Mouse (Mus musculus) induced T-regulatory cell, adult 2 months (primary cell): Measurements from ENCODE around the gene Cnn2.
A peak's percentile ranks its signal among the peaks of the same experiment; 100 is the strongest.

Experiments used
- DNase-seq: peaks from one replicate; pipeline ENCODE4 v3.0.0-alpha.2; 2012; ENCODE audit warnings: low read depth

Gene Cnn2

DNA sequence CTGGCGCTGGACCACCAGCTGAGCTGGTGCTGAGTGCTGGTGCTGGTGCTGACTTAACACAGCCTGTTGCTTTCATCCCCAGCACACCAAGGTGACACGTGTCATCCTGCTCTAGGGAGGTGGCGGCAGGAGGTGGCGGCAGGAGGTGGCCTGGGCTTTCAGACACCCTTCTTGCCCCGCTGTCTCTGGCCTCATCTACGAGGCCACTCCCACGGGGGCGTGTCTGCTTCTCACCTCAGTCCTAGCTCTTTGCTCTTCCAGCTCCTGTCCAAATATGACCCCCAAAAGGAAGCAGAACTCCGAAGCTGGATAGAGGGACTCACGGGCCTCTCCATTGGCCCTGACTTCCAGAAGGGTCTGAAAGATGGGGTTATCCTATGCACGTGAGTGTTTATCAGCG, 2.7 kb downstream of the Cnn2 start:
- no peak for DNase-seq

DNA sequence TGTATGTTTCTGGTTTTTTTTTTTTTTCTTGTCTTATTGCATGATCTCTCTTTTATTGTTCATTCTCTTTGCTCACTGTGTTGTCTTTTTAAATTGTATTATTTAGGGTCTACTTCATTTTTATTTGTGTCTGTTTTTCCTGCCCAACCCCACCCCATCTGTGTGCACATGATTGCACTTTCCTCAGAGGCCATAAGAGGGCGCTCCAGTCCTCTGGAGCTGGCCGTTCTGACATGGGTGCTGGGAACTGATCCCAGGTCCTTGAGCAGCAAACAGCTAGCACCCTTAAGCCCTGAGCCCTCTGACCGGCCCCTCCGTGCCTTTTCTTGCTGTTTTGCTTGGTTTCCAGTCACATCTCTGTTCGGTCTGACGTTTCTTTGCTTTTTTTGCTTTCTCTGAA, 3.2 kb downstream of the Cnn2 start:
- peak; percentile 47 for DNase-seq

DNA sequence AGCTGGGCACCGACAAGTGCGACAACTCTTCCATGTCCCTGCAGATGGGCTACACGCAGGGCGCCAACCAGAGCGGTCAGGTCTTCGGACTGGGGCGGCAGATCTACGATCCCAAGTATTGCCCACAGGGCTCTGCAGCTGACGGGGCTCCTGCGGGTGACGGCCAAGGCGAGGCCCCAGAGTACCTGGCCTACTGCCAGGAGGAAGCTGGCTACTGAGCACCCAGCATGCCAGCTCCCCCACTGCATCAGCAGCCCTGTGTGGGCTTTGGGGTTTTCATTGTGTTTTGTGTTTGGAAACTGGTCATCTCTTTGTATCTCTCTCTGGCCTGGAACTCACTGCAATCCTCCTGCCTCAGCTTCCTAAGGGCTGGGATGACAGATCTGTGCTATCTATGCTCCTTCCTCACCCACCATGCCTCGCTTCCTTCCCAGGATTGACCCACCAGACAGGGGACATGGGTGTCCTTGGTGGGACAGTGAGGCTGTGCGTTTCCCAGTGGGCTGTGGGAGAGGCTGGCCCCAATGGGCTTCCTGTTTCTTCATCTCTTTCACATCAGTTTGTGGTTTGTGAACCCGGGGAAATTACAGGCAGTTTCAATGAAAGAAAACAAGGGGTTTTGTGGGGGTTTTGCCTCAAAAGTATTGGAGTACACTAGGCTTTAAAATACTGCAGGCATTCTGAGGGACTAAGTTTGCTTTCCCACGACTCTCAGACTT, 6.2 kb downstream of the Cnn2 start:
- peak; percentile 72 for DNase-seq

DNA sequence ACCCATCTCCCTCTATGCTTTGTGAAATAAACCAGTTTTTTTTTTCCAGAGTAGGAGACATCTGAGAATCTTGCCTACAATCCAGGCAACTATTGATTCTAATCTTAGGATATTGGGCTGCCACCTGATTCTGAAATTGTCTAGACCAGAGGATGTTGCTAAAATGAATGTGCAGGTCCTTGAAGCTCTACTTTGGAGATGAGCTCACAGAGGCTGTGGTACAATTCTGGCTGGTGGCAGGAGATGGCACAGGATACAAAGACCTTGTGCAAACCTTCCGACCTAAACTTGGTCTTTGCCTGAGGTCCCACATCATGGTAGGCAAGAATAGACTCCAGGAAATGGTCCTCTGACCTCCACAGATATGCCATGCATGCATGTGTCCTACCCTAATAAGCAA, 7.3 kb downstream of the Cnn2 start:
- DNase-seq: peak; percentile 69

DNA sequence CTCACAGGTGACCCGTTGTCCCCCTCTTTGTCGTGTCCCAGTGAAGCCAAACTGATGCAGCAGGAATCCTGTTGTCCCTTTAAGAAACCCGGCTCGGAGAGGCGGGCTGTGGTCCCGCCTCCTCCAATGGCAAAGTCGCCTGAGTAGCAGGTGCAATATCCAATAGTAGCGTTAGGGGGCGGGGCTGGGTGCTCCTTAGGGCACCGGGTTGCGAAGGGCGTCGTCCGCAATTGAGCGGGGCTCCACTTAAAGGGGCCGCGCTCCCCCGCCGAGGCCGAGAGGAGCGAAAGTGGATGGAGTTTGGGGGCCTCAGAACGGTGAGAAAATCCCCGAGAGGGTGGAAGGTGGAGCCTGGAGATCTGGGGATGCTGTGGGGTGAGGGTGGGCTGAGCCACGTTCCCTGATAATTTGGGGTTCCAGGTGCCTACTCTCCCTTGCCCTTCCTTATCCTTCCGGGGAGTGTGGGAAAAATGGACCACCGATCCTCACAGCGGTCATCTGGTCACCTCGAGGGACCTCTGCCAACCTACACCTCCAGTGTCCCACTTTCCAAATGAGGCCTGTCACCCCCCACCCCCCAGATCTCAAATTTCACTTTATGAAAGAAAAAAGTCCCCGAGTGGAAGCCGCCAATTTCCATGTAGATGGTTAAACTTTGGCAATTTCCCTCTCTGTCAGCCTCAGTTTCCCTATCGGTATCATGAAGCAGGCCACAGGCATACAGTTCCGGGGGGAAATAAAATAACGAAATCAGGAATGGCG, 8.1 kb downstream of the Cnn2 start, which contains the start of gene Abca7:
Gene Abca7 (plus strand): TSS at position 223 of the 762 bp plus-strand sequence.
- DNase-seq: peak; percentile 98

DNA sequence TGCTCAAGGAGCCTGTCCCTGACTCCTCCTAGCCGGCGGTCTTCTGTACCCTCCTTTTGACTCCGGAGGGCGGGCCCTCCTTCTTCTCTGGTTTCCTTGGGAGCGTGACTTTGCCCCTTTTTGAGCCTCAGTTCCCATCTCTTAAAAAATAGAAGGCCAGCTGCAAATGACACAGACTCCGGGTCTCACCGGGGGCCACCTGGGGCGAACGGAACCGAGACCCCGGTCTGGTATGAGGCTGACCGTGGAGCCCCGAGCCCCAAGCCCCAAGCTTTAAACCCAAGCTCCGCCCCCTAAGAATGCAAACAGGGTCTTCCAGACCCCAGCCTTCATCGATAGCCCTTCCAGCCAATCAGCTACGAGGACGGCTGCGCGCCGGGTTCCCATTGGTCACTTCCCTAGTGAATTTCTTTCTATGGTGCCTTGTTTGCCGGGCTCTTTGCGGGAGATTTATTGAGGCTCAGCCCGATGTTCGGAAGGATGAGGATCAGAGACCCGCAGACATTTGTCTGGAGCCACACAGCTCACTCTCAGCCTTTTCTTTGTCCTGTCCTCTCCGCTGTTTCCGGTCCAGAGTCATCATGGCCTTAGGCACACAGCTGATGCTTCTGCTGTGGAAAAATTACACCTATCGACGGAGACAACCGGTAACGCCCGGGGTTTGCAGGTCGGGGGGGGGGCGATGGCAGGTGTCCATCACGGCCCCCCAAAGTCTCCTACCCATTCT, 8.8 kb downstream of the Cnn2 start:
- peak; percentile 82 for DNase-seq

DNA sequence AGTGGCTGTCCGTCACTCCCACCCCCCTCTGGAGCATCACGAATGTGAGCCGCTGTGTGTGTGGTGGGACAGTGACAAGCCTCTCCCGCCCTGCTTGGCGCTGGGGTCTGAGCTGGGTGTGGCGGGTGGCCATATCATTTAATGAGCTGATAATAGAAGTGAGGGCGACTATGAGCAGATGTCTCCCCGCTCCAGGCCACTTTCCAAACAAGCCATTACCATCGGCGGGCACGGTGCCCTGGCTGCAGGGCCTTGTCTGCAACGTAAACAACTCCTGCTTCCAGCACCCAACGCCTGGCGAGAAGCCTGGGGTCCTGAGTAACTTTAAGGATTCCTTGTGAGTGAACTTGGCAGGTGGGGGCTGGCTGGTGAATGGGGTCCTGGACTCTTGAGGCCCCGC, 9.4 kb downstream of the Cnn2 start:
- DNase-seq: no peak

DNA sequence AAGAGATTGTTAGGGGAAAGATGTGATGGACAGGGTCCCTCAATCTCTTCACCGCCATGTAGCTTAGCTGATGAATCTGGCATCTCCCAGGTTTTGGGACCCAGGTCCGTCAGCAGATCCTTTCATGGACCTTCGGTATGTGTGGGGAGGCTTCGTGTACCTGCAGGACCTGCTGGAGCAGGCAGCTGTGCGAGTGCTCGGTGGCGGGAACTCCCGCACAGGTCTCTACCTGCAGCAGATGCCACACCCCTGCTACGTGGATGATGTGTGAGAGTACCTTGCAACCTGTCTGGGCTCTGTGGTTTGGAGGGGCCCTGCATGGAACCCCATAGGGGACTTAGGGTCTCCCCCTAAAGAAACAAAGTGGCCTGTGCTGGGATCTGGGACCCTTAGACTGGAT, 13.6 kb downstream of the Cnn2 start:
- no peak for DNase-seq

DNA sequence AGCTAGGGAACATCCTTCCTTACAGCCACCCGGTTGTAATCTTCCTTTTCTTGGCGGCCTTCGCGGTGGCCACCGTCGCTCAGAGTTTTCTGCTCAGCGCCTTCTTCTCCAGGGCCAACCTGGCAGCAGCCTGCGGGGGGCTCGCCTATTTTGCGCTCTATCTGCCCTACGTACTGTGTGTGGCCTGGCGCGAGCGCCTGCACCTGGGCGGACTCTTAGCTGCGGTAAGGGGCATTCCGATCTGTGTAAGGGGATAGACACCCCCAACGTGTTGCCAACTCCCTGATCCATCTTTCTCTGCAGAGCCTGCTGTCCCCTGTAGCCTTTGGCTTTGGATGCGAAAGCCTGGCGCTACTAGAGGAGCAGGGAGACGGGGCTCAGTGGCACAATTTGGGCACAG, 14.4 kb downstream of the Cnn2 start:
- no peak for DNase-seq

DNA sequence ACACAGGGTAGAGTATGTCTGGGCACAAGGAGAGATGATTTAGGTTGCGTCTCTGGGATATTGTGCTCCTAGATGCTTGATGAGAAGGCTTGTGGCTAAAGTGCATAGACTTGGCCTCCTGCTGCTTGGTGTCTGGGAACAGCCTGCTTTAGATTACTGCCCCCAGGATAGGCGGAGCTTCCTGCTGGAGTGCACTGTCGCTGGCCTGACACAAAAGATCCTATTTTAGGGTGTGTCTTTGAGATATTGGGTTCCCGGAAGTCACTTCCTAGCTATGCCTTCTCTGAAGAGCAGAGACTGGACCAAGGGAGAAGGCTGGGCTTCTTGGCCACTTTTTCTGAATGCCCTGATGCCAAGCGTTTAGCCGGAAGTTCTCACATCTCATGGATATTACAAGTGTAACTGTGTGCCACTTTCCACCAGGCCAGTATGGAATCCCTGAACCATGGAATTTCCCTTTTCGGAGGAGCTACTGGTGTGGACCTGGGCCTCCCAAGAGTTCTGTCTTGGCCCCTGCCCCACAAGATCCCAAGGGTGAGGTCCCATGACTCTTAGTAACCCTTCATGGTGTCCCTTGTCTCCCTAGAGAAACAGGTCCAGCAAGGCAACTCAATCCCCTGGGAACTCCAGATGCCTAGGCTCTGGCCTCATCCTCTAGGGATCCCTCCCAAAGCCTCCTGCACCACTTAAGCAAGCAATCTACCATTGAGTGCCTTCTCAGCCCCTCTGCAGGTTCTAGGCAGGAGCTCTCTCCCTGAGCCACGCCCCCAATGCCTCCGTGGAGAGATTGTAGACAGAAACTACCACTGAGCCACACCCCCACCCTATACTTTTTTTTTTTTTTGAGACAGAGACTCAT, 15.2 kb downstream of the Cnn2 start:
- no peak for DNase-seq

DNA sequence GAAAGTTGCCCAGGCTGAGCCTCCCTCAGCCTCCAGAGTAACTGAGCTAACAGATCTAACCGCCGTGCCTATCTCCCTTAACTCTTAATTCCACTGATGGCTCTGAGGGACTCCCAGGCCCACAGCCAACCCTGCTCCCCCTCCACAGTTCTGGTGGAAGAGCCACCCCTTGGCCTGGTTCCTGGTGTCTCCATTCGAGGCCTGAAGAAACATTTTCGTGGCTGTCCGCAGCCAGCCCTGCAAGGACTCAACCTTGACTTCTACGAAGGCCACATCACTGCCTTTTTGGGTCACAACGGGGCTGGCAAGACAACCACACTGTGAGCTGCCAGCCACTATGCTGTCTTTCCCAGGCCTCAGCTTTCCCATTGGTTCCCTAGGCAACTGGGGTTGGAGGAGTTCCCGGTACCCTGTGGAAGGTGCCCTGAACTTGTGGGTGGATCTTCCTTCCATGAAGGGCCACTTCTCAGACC, 15.9 kb downstream of the Cnn2 start:
- DNase-seq: no peak

DNA sequence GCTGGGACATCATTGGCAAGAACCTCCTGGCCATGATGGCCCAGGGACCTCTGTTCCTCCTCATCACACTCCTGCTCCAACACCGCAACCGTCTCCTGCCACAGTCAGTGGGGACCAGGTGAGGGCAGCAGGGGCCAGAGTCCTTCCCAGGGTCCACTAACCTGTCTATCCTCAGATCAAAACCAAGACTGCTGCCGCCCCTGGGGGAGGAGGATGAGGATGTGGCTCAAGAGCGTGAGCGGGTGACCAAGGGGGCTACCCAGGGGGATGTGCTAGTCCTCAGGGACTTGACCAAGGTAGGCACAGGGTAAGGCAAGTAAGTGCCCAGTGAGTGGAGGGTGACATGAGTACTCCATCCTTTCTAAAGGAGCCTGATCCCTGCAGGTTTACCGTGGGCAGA, 23.4 kb downstream of the Cnn2 start:
- no peak for DNase-seq

DNA sequence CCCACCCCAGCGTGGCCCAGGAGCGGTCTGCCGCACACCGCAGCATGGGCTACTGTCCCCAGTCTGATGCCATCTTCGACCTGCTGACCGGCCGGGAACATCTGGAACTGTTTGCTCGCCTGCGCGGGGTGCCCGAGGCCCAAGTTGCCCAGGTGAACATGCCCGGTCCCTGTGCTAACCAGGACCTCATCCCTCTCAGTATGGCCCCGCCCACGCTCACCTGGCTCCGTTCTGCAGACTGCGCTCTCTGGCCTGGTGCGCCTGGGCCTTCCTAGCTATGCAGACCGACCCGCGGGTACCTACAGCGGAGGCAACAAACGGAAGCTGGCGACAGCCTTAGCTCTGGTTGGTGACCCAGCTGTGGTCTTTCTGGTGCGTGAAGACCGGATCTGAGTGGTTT, 25.2 kb downstream of the Cnn2 start:
- no peak for DNase-seq

DNA sequence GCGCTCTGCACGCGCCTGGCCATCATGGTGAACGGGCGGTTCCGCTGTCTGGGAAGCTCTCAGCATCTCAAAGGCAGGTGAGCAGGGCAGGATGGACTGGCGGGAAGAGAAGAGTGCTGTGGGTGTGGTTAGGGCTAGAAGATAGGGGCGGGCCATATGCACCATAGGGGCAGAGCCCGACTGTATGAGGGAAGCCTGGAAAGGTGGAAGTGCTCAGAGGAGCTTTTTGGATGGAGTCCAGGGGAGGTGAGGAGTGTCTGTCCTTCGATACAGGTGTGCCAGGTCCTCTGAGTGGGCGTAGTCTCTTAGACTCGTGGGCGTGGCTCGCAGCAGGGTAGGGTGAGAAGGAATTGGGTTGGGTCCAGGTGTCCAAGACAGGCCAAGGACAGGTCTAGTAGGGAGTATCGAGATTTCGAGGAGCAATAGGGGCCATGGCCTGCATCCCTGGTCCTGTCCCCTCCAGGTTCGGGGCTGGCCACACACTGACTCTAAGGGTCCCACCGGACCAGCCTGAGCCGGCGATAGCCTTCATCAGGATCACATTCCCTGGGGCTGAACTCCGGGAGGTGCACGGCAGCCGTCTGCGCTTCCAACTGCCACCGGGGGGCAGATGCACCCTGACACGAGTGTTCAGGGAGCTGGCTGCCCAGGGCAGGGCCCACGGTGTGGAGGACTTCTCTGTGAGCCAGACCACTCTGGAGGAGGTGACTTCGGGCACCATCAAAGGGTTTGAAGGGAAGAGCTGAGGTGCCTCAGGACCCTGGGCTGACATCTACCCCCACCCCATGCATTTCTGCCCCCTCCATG, 26.3 kb downstream of the Cnn2 start:
- peak; percentile 46 for DNase-seq

DNA sequence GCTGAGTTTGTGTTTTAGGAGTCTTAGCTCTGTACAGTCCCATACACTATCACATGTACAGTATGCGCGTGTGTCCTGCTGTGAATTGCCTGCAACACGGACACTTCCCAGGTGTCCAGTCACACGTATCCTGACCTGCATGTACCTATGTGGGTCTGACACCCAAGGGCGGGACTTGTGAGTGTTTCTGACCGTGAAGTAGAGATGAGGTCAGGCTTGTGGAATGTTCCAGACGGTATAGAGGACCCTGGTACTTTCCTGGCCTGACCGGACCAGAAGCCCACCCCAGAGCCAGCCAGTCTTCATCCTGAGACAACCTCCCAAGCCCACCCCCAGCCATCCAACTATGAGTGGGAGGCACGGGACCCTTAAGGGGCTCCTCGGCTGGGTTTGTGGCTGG, 27.2 kb downstream of the Cnn2 start:
- no peak for DNase-seq

DNA sequence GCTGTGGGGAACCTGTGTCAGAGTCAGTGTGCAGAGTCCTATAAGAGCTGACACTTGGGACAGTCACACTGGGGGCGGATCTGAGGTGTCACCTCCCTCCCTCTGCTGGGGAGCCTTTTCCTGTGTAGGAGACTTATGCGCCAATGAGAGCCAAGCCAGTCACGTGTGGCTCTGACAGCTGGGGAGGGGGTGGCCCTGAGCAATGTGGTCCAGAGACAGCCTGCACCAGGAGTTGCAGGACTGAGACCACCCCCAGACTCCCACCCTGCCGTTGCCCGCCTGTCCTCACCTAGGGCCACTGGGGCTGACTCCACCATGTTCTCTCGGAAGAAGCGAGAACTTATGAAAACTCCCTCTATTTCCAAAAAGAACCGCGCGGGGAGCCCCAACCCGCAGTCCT, 28.1 kb downstream of the Cnn2 start, which contains the start of gene Arhgap45:
Gene Arhgap45 (plus strand): TSS at position 143 of the 400 bp plus-strand sequence.
- DNase-seq: peak; percentile 95

DNA sequence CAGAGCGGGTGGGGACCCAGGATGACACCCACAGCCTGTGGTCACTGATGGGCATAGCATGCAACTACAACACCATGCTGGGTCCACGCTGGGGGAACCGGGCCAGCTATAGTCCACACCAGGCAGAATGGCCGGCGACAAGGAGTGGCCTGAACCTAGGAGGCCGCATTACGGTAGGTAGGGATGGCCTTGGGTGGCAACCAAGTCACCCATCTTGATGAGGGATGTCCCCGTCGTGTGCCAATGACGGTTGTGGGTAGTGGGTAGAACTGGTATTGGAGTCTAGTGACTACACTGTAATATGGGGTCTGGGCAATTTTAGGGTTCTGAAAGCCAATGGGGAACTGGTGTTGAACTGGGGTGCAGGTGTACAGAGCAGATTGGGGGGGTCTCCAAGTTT, 28.5 kb downstream of the Cnn2 start:
- peak; percentile 84 for DNase-seq

DNA sequence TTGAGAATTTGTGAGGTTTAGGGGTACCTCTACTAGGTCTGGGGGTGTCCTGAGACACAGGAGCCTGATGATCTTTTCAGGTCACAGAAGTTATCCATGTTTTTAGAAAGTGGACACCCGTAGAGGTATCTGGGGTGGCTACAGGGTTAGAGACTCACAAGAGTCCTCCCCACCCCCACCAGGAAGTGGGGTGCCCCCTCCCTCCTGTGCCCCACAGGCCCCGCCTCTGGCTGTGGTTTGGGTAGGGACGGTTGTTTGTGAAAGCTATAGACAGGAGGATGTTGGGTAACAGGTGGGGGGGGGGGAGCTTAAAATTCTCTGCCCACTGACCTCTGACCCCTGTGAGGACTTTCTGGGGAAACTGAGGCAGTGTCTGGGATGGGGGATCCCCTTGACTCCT, 29.0 kb downstream of the Cnn2 start:
- DNase-seq: peak; percentile 97

DNA sequence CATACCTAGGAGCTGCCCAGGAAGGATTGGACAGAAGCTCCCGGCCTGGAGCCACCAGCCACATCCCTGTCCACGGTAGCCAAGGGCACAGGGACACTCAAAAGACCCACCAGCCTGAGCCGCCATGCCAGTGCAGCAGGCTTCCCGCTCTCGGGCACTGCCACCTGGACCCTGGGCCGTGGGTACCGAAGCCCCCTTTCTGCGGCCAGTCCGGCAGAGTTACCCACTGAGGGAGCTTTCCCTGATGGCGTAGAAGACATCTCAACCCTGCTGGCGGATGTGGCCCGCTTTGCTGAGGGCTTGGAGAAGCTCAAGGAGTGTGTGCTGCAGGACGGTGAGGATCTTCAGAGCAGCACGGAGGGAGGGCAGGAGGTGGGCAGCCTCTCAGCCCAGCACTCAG, 29.4 kb downstream of the Cnn2 start:
- DNase-seq: peak; percentile 74

DNA sequence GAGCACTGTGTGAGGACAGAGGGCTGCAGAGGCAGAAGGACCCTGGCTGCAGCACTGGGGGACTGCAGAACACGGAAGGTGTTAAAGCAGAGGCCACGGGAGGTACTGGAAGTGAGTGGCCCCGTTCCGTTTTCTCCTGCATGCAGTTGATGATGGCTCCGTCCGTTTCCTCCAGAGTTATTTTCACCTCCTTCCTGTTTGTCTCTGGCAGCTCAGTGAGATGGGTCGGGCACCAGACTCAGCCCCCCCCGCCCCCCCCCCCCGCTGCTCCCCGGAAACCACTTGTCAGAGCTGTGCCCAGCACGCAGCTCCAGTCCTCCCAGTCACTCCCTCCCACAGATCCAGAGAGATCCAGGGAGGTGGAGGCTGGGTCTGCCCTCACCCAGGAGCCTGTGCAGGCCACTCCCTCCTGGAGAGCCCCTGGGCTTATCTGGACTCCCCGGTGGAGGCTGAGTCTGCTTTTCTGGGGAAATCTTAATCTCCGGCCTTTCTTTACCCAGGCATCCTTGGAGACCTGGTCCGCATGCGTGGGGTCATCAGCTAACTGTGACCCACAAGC, 30.4 kb downstream of the Cnn2 start:
- peak; percentile 85 for DNase-seq
